Mouse (Mus musculus) lung, adult 2 months (tissue): Measurements from ENCODE around the gene Tex36. TPM values are rescaled to one million over a fixed set of nuclear protein-coding genes. Genes with fewer than 3 reads are reported as not detected.

ENCODE experiments used
- DNase-seq: peaks from one replicate; pipeline ENCODE4 v3.0.0; 2022
- H3K4me1 ChIP-seq: fragments of 200-500 bp; 2 replicates; pipeline ENCODE4 v1.6.1; 2011; ENCODE audit warnings: low read length; ENCODE audit not compliant: control insufficient read depth, insufficient read depth
- H3K4me3 ChIP-seq: fragments of 200-500 bp; replicated peaks from 2 replicates; pipeline ENCODE3; 2011; ENCODE audit warnings: low read depth, mild to moderate bottlenecking, control low read depth, low read length; ENCODE audit errors: extremely low read depth
- CTCF ChIP-seq: fragments of 200-500 bp; IDR thresholded peaks from 2 replicates; pipeline ENCODE4 v1.5.1; 2011; ENCODE audit warnings: mild to moderate bottlenecking, low read length, control low read depth; ENCODE audit not compliant: insufficient read depth
- POLR2A ChIP-seq: fragments of 200-500 bp; IDR thresholded peaks from 2 replicates; pipeline ENCODE4 v1.6.1; 2011; ENCODE audit warnings: low read depth, mild to moderate bottlenecking, control low read depth, low read length, borderline replicate concordance; ENCODE audit errors: extremely low read depth
- WGBS: fragments of 180-500 bp; shearing (Covaris S2); methylation state at CpG from one replicate; pipeline ENCODE4 v1.1.7; 2018; 5-methylcytosine and 5-hydroxymethylcytosine counted together
- polyA plus RNA-seq: library from polyadenylated mRNA; depleted of rRNA; stranded (reverse); fragments of >200 nt; gene quantifications from 2 replicates; pipeline ENCODE4 v1.2.3, GENCODE M21; 2012

Gene Tex36
- polyA plus RNA-seq, 1 experiment = not detected

DNA sequence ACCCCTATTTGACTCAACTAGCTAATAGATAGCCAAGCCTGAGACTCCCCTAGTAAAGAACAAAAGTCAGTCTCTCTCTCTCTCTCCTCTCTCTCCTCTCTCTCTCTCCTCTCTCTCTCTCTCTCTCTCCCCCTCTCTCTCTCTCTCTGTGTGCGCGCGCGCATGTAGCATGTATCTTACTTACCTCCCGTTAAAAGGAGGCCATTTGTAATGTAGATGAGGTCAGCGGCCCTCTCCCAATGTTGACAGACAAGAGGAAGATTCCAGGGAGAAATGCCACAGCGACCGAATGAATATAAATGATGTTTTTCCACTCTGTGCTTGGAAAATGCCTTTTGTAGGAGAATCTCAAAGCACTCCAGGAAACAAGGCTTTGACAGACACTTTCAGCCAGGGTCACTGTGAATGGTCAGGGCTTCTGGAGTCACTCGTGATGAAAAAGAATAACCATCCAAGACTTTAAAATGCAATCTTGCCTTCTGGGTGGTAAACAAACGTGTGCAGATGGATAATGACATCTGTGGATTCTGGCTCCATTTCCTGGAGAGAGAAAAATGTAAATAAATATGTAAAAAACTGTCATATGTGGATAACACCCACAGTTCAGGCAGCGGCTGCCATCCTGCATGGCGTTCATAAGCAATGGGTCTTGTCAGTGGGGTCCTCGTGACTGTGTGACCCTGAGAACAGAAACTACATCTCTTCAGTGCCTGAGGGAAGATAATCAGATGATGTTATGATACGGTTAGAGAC lies 25.4 kb upstream of the Tex36 start:
- WGBS = 44% methylated on average over 14 of the region's 14 CpGs
- no peak overlapping the region for H3K4me3 ChIP-seq
- TF ChIP-seq POLR2A = no peak
- no peak for TF ChIP-seq CTCF
- H3K4me1 ChIP-seq = no peaks in the 10 kb centered on the region
- no peak for DNase-seq

DNA sequence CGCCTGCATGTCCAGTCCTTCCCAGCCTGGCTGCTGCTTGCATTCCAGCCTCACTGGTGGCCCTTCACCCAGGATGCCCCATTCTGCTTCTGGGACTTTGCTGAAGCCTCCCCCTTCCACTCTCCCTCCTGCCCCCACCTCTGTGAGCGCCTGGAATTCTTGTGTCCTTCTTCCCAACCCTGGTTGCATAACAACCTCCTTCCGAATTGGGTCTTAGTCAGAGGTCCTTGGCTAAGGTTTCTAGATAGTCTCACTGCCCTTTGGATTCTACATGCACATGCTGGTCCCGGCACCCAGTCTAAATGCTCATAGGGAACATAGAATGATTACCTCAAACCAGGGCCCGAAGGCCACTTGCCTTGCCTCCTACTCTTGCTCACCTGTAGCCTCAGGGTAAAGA lies 21.3 kb upstream of the Tex36 start:
- no peak overlapping the region for H3K4me3 ChIP-seq
- 70% methylated on average over 5 of the region's 5 CpGs for WGBS
- H3K4me1 ChIP-seq = no peaks in the 10 kb centered on the region
- no peak for DNase-seq
- no peak for TF ChIP-seq CTCF
- no peak for TF ChIP-seq POLR2A

DNA sequence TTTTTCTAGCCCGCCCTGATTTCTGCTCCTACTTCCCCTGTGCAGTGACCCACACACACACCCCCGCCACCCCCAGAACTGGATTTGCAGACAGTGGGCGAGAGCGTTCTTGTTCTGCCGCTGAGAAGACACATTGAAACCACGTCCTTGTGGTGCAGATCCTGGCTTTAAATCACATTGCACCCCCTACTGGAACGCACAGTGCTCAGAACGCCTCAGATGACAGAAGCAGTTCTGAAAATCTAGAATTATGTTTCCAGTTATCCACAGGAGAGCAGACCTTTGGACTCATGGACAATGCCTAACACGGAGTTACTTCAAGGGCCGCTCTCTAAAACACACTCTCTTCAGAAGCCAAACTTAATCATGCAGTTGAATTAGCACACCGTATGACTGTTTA lies 18.8 kb upstream of the Tex36 start:
- DNase-seq = no peak
- 0 out of 2 replicates have a peak, but pooled peaks have one; percentile 18 for TF ChIP-seq CTCF
- no peak for TF ChIP-seq POLR2A
- 37% methylated on average over 11 of the region's 11 CpGs for WGBS
- Histone ChIP-seq H3K4me1 (no peaks in the 10 kb centered on the region), H3K4me3 (no peak overlapping the region)

DNA sequence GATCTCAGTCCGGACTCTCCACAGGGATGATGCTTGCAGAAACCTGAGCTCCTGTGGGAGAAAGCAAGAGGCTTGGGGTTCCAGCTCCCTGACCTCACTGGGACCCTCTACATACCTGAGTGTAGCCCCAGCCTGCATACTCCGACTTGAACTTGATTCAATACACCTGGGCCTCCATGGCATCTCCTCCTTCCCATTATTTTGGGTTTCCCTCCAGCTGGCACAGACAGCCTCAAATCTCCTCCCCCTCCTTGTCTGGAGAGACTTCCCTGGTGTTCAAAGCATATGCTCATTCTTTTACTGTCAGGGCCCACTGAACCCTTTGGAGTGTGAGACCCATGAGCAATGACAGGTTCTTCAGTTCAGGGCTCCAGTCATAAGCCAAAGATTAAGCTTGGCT lies 11.0 kb upstream of the Tex36 start:
- Histone ChIP-seq H3K4me1 (no peaks in the 10 kb centered on the region), H3K4me3 (no peak overlapping the region)
- TF ChIP-seq CTCF (no peak), POLR2A (no peak)
- WGBS = 54% methylated on average over 2 of the region's 2 CpGs
- no peak for DNase-seq

DNA sequence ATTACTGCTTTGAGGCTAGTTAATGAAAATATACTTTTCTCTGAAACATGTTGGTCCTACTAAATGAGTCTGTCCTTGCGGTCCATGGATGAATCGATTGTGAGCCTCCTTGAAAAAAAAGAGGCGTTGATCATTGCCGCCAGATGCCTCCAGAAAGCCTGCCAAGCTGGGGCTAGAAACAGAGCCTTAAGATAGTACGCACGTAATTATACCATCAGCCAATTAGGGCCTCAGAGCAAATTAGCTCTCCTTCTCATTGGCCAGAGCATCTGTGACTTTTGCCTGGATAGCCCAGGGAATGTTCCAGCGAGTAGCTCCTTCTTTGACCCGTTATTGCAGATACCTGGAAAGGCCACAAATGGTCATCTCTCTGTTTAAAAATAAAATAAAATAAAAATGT lies 7.6 kb upstream of the Tex36 start:
- H3K4me1 ChIP-seq = no peaks in the 10 kb centered on the region
- H3K4me3 ChIP-seq = no peak overlapping the region
- WGBS = 61% methylated on average over 8 of the region's 8 CpGs
- no peak for TF ChIP-seq POLR2A
- DNase-seq = no peak

DNA sequence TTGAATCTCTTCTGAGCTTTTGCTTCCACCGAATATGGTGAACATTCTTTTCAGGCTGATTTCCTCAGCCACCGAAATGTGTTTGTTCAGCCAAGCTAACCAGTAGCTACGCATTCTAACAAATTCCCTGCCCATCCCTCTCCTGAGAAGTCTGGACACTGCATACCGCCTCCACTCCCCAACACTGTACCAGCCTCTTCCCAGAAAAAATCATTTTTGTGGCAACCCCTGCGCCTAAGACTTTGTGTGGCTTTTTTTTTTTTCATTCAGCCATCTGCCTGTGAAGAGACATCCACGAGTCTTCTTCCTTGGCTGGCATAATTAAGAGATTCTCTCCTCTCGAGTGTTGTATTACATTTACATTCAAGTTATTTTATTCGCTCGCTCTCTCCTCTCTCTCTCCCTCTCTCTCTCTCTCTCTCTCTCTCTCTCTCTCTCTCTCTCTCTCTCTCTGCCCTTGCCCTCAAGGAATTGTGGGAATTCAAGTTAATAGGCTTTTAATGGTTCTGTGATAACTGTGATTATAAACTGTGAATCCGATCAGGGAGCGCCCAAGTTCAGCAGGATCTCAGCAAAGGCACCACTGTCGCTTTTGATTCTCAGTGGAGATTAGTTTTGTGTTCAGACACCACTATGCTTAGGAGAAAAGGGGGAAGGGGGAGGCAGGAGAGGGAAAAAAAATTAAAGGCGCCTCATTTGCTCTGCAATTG lies 6.8 kb upstream of the Tex36 start:
- 57% methylated on average over 13 of the region's 13 CpGs for WGBS
- DNase-seq = no peak
- TF ChIP-seq CTCF (no peak), POLR2A (no peak)
- Histone ChIP-seq H3K4me1 (no peaks in the 10 kb centered on the region), H3K4me3 (no peak overlapping the region)

DNA sequence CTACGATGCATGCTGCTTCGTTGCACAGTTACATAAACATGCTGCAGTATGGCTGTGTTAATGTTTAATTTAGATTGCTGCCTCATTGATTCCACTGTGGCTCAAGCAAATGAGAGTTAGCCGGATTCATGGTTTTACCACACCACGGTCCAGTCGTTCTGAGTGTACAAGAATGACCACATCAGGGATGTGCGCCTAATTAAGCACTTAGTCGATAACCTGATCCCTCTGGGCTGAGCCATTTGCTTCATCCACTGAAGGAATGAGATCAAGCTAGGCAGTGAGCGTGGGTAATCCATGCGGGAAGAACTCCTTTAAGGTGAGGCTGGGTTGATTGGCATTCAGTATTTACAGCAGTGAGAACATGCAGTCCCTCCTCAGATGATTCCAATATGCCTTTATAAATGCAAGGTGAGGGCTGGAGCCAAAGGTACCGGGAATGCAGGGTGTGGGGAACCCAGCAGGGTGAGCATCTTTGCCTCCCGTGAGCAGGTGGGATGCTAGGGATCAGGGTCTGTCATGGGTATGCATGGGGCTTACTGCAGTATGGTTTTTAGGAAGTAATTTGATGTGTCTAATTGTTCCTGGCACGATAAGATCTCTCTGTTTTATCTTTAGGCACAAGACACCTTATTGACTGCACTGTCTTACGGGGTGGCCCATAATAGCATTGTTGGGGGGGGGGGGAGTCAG lies 6.1 kb upstream of the Tex36 start:
- no peaks in the 10 kb centered on the region for H3K4me1 ChIP-seq
- 82% methylated on average over 13 of the region's 13 CpGs for WGBS
- TF ChIP-seq POLR2A (no peak), CTCF (no peak)
- H3K4me3 ChIP-seq = no peak overlapping the region
- DNase-seq = no peak

DNA sequence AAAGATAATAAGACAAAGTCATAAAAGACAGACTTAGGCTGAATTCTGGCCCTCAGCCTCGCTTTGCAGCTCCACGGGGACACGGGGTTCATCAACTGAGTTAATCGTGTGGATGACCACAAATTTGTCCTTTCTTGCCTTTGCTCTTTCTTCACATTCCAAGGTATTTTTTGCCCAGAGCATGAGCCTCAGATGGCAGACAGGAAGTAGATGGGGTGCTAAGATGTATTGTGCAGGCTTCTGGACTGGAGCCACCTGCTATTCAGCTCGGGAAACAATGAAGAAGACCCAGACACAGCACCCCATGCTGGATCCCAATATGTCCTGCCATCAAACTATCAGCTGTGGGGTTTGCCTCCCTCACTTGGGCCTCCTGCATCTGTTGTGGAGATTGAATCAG lies 5.4 kb upstream of the Tex36 start:
- WGBS = 66% methylated on average over 5 of the region's 5 CpGs
- Histone ChIP-seq H3K4me3 (no peak overlapping the region), H3K4me1 (no peaks in the 10 kb centered on the region)
- no peak for DNase-seq
- TF ChIP-seq CTCF = no peak
- TF ChIP-seq POLR2A = no peak

DNA sequence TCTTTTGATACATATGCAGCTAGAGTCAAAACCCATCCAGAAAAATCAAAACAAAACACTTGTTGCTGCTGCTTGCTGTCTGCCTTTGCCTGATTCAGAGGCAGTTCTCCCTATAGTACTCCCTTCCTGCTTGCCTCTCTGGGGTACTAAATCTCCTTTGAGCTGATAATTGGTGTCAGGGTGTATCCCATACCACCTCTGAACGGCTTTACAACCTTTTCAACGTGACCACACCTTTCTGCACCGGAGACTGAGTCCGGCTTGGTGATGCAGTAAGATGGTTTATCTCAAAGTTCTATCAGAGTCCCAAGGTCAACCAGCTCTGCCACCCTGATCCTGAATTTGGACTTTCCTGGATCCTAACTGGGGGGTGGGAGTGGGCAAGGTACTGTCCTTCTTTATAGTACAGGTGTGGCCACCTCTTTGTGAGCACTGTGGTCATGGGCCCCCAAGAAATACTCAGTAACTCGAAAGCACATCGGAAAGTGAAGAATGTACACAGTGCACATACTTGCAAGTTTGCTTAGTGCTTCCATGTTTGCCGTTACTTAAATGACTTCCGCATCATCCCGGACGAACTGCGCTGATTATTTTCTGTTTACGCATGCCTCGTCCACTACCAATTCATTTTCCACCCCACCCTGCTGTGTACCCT lies 2.6 kb upstream of the Tex36 start:
- 55% methylated on average over 13 of the region's 13 CpGs for WGBS
- DNase-seq = no peak
- TF ChIP-seq CTCF (no peak), POLR2A (no peak)
- Histone ChIP-seq H3K4me3 (no peak overlapping the region), H3K4me1 (no peaks in the 10 kb centered on the region)

DNA sequence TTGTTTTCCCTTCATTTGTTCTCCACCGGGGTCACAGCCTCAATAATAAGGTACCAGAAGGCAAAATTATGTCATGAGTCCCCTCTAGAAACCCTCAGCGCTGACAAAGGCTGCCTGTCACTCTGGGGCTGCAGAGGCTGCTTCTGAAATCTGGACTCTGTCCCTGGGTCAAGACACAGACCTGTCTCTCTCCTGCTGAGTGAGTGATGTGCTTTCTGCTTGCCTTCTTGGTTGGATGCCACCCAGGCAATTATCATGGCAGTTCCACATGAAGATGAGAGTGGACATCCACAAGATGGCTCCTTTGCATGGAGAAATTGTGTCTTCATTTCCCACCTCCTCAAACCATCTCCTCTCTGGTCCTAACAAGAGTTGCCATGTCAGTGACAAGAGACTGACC lies 1.2 kb upstream of the Tex36 start:
- no peak for DNase-seq
- TF ChIP-seq CTCF (no peak), POLR2A (no peak)
- 71% methylated on average over 2 of the region's 2 CpGs for WGBS
- no peaks in the 10 kb centered on the region for H3K4me1 ChIP-seq
- H3K4me3 ChIP-seq = no peak overlapping the region
